Mouse (Mus musculus): Measurements from ENCODE around the gene Dmgdh. TPM values are rescaled to one million over a fixed set of nuclear protein-coding genes. Genes with fewer than 3 reads are reported as not detected.

The Dmgdh gene
- polyA plus RNA-seq (2016; fragmentation: Nextera tagmentation; extraction: Ambion mirVana), result 7.5 and 8.5 TPM in 2 replicates

DNA sequence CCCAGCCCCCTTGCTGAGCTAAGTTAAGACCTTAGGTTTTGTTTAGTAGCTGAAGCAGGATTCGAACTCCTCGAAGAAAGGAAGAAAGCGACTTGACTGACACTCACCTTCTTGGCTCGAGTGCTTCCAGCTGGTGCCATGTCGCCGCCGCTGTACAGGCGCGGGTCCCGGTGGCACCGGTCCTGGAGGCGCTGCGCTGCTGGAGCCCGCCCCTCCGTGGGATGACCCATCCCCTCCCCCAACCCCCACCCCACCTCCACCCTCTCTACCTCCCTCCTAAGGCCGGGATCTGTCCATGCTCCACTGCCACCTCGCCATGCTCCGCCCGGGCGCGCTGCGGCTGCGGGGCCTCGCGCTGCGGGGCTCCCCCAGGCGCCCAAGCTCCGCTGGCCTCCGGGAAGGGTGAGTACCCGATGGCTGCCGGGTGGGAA, at the start of gene Dmgdh, which contains the start of gene Bhmt2:
Gene Dmgdh, plus strand, starts transcription at position 303 of the 431 bp plus-strand sequence.
Gene Bhmt2, minus strand, starts transcription at position 172 of the 431 bp plus-strand sequence.
- no peak within 1 kb of the TSS for H3K9ac ChIP-seq
- H3K36me3 ChIP-seq, result no peaks in the 10 kb centered on the region
- H3K4me1 ChIP-seq, result no peaks in the 10 kb centered on the region
- WGBS (ENCODE audit: insufficient replicate concordance), result 9% methylated on average over 31 of the region's 31 CpGs
- peak within 1 kb of the TSS; percentile 41 for H3K4me2 ChIP-seq
- peak within 1 kb of the TSS; percentile 37 for H3K4me3 ChIP-seq
- H3K9me3 ChIP-seq (replicated peaks), result no peaks in the 10 kb centered on the region
- peaks cover 21% of the 10 kb centered on the region for H3K27me3 ChIP-seq (replicated peaks)
- peak; percentile 69 for ATAC-seq
- H3K27ac ChIP-seq, result no peak within 1 kb of the TSS

- Histone ChIP-seq H3K4me3 (no peak overlapping the region), H3K9ac (no peak overlapping the region), H3K36me3 (no peaks in the 10 kb centered on the region), H3K27ac (no peak overlapping the region), H3K4me2 (no peak overlapping the region), H3K27me3 (replicated peaks) (no peaks in the 10 kb centered on the region), H3K9me3 (replicated peaks) (no peaks in the 10 kb centered on the region), H3K4me1 (no peaks in the 10 kb centered on the region)
- ATAC-seq, result no peak
- WGBS (ENCODE audit: insufficient replicate concordance), result 53% methylated on average over 6 of the region's 6 CpGs
Observed at GRCm38 (mm10) chr13:93628861-93629260, 45.4 kb upstream of the Dmgdh start.

DNA sequence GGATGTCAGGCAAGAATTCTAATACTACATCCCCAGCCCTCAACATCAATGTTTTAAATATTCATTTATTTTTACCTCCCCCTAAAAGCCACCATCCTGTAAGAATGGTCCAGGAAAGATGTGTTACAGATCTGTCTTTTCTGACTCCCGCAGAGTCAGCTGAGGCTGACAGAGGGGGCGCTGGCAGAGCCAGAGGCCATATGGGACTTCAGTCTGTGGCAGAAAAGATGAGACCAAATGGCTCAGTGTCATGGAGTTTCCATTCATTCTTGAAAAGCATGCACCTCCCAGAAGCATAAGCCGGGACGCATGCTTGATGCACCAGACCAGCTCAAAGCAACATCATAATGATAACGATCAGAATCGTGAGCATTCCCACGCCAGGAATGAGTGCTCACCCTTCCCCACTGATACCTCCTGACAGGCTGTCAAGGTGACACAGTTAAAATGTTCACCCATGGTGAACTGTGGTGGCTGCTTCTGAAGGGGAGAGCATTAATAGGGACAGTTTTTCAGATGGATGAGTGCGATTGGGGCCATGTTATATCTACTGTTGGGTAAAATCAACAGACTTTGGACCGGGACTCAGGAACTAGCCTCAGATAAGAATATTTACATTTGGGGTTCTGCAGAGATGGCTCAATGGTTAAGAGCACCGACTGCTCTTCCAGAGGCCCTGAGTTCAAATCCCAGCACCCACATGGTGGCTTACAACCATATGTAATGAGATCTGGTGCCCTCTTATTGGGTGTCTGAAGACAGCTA, 43.1 kb upstream of the Dmgdh start:
- no peak; the same call in 1 of the 2 replicates for ATAC-seq
- Histone ChIP-seq H3K27ac (no peak overlapping the region), H3K4me3 (no peak overlapping the region), H3K4me1 (no peaks in the 10 kb centered on the region), H3K27me3 (replicated peaks) (no peaks in the 10 kb centered on the region), H3K4me2 (no peak overlapping the region), H3K9me3 (replicated peaks) (no peaks in the 10 kb centered on the region), H3K9ac (no peak overlapping the region), H3K36me3 (no peaks in the 10 kb centered on the region)
- WGBS (ENCODE audit: insufficient replicate concordance), result 65% methylated on average over 10 of the region's 10 CpGs

DNA sequence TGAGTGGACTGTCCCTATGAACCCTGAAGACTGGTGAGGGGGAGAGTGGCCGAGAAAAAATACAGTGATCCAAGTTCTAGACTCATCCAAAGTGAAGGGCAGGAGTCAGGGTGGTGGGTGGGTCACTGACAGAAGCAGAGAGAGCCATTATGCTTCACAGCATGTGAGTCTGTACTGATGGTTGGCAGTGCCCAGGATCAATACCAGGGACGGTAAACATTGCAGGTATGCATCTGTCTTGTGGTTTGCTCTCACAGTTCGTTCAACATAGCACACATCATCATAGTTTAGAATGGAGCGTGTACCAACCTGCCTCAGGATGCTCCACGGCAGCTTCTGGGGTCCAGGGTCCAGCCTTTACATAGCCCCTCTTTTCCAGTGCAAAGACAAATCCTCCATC, 41.3 kb upstream of the Dmgdh start:
- no peaks in the 10 kb centered on the region for H3K36me3 ChIP-seq
- no peak overlapping the region for H3K4me2 ChIP-seq
- H3K4me3 ChIP-seq, result no peak overlapping the region
- 60% methylated on average over 5 of the region's 5 CpGs for WGBS (ENCODE audit: insufficient replicate concordance)
- H3K4me1 ChIP-seq, result no peaks in the 10 kb centered on the region
- no peak for ATAC-seq
- no peak overlapping the region for H3K9ac ChIP-seq
- H3K27ac ChIP-seq, result no peak overlapping the region
- H3K27me3 ChIP-seq (replicated peaks), result no peaks in the 10 kb centered on the region
- no peaks in the 10 kb centered on the region for H3K9me3 ChIP-seq (replicated peaks)

GRCm38 (mm10) chr13:93636561-93636960, 37.7 kb upstream of the Dmgdh start:
- WGBS (ENCODE audit: insufficient replicate concordance), result 74% methylated on average over 1 of the region's 1 CpGs
- no peaks in the 10 kb centered on the region for H3K36me3 ChIP-seq
- no peak overlapping the region for H3K27ac ChIP-seq
- H3K4me2 ChIP-seq, result peak overlapping the region; percentile 33
- H3K4me1 ChIP-seq, result no peaks in the 10 kb centered on the region
- no peaks in the 10 kb centered on the region for H3K9me3 ChIP-seq (replicated peaks)
- ATAC-seq, result no peak
- H3K9ac ChIP-seq, result no peak overlapping the region
- H3K27me3 ChIP-seq (replicated peaks), result no peaks in the 10 kb centered on the region
- H3K4me3 ChIP-seq, result 0 out of 2 replicates have a peak overlapping the region, but pooled peaks have one; percentile 1

DNA sequence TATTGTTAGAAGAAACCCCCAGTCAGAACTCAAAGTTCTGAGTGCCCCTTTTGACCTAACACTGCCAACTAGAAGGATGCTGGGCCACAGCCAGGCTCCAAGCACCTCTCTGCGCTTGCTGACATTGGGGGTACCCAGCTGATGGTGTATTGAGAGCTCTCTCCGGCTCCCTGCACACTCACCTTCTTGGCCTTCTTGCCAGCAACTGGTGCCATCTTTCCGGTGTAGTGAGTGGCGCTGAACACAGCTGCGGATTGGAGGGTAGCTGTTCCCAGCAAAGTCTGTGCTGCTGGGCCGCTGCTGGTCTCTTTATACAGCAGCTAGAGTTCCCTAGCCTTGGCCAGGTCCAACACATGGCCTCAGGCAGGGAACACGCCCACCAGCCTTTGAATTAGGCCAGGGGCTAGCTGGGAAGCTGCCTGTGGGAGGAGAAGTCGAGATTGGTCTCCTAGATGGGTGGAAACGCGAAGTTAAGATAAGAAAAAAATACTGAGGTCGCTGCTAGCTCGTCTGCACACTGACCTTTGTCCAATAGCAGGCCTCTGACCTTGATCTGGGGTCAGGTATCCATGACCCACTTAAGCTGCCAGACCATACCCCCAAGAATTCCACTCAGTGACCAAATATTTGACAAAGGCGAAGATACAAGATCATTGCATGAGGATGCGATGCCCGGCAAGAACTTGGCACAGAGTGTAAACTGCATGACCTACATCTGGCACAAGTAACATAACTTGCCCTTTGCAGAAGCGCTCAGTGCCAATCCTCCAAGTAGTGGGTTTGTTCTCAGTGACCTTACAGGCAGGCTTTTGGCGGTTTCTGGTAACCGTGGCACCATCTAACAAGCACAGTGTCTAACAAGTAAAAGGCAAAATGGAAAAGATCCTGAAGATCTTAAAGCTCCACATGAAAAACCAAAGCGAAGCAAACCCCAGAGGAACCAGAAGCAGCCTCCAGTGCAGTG, 36.7 kb upstream of the Dmgdh start, which contains the start of gene Bhmt:
Gene Bhmt, minus strand, starts transcription at position 680 of the 964 bp plus-strand sequence.
- 61% methylated on average over 19 of the region's 19 CpGs for WGBS (ENCODE audit: insufficient replicate concordance)
- Histone ChIP-seq H3K9me3 (replicated peaks) (no peaks in the 10 kb centered on the region), H3K27me3 (replicated peaks) (no peaks in the 10 kb centered on the region), H3K4me3 (no peak within 1 kb of the TSS), H3K4me2 (peak within 1 kb of the TSS; percentile 33), H3K36me3 (no peaks in the 10 kb centered on the region), H3K27ac (peak within 1 kb of the TSS; percentile 10; the same call in 1 of the 2 replicates), H3K4me1 (no peaks in the 10 kb centered on the region), H3K9ac (no peak within 1 kb of the TSS)
- no peak; the same call in 1 of the 2 replicates for ATAC-seq

DNA sequence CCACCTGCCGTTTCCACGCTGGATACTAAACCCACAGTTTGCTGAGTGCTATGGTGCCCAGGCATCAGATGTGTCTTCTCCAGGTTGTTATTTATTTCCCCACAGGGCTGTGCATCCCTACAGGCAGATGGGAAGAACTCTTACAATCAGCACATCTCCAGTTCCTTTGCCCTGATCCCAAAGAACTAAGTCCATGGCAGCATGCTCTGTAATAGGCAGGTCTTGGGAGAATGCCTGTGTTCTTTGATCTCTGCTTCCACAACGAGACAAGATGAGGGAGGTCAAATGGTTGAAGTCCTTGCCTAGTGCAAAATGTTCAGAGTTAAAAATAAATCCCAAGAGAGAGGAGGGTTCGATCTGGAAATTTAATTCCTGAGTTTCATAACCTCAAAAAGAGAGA, 34.6 kb upstream of the Dmgdh start:
- H3K27me3 ChIP-seq (replicated peaks), result no peaks in the 10 kb centered on the region
- H3K4me2 ChIP-seq, result no peak overlapping the region
- H3K9ac ChIP-seq, result no peak overlapping the region
- no peaks in the 10 kb centered on the region for H3K4me1 ChIP-seq
- H3K4me3 ChIP-seq, result no peak overlapping the region
- no peak overlapping the region for H3K27ac ChIP-seq
- no peaks in the 10 kb centered on the region for H3K36me3 ChIP-seq
- WGBS (ENCODE audit: insufficient replicate concordance), result 50% methylated on average over 4 of the region's 4 CpGs
- H3K9me3 ChIP-seq (replicated peaks), result no peaks in the 10 kb centered on the region
- ATAC-seq, result no peak

- peak overlapping the region; percentile 69 for H3K27ac ChIP-seq
Observed at GRCm38 (mm10) chr13:93648387-93649130, 25.7 kb upstream of the Dmgdh start.

DNA sequence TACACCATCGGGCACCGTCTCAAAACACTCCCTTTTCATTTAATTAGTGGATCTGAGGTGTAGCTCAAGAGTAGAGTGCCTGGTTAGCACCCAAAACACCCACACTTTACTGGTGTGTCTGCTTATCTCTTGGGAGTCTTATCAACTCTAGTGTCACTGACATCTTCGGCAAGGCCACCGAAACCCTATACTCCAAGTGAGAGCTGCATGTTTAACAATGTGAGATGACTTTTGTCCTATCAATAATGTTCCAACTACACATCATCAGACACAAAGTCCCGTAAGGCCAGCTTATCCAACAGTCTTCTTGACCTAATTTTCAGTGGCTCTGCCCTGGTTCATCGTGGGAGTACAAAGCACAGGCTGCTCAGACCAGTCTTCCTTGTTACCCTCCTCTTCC, 20.9 kb upstream of the Dmgdh start:
- Histone ChIP-seq H3K4me3 (no peak overlapping the region), H3K9me3 (replicated peaks) (no peaks in the 10 kb centered on the region), H3K27ac (no peak overlapping the region), H3K4me1 (no peaks in the 10 kb centered on the region), H3K36me3 (no peaks in the 10 kb centered on the region), H3K27me3 (replicated peaks) (no peaks in the 10 kb centered on the region), H3K4me2 (no peak overlapping the region), H3K9ac (no peak overlapping the region)
- 67% methylated on average over 6 of the region's 6 CpGs for WGBS (ENCODE audit: insufficient replicate concordance)
- ATAC-seq, result no peak

More at GRCm38 (mm10) chr13:93648387-93649130, 25.7 kb upstream of the Dmgdh start:
- ATAC-seq, result peak; percentile 60
- Histone ChIP-seq H3K9me3 (replicated peaks) (no peaks in the 10 kb centered on the region), H3K9ac (no peak overlapping the region), H3K4me3 (no peak overlapping the region), H3K27me3 (replicated peaks) (no peaks in the 10 kb centered on the region), H3K4me1 (no peaks in the 10 kb centered on the region), H3K36me3 (no peaks in the 10 kb centered on the region), H3K4me2 (no peak overlapping the region)
- 55% methylated on average over 7 of the region's 7 CpGs for WGBS (ENCODE audit: insufficient replicate concordance)

DNA sequence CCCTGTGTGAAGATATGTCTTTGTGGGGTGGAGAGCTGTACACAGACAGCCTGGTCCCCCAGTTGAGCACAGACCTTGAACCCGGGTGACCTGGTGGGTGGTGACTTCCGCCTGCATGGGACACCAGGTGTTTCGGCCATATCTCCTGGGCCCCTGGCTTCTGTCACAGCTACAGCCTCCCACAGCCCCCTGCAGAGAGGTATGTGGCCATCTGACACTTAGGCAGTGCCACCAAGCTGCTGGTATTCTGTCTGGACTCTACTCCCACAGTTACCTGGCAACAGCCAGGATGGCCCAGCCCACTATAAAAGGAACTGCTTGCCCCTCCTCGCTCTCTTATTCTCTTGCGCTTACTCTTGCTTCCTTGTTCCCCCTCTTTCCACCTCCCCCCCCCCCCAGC, 16.3 kb upstream of the Dmgdh start:
- ATAC-seq, result no peak

DNA sequence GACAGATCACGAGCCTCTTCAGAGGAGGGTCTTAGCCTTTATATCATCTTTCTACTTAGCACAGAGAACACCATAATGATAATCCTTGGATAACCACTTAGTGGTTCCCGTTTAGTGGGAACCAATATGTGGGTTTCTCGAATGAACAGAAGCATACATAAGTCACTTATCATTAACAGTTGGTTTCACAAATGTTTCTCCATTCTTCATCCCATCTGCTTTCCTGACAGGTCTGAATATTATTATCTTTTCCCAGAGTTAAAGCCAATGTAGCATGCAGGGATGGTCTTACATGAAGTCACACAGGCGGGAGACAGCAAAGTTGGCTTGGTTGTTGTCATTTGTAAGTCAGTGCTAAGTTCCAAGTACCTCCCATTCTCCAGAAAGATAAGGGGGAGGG, 6.6 kb upstream of the Dmgdh start:
- Histone ChIP-seq H3K36me3 (no peaks in the 10 kb centered on the region), H3K27me3 (replicated peaks) (no peaks in the 10 kb centered on the region; the same call in 1 of the 2 replicates), H3K9me3 (replicated peaks) (no peaks in the 10 kb centered on the region), H3K27ac (no peak overlapping the region), H3K4me2 (no peak overlapping the region), H3K4me3 (no peak overlapping the region), H3K9ac (no peak overlapping the region), H3K4me1 (no peaks in the 10 kb centered on the region)
- no peak for ATAC-seq
- WGBS (ENCODE audit: insufficient replicate concordance), result 58% methylated on average over 4 of the region's 4 CpGs

More for the DNA sequence above, 16.3 kb upstream of the Dmgdh start:
- H3K36me3 ChIP-seq, result no peaks in the 10 kb centered on the region
- no peaks in the 10 kb centered on the region for H3K4me1 ChIP-seq
- no peak overlapping the region for H3K27ac ChIP-seq
- WGBS (ENCODE audit: insufficient replicate concordance), result 79% methylated on average over 5 of the region's 5 CpGs
- H3K4me3 ChIP-seq, result no peak overlapping the region
- H3K9me3 ChIP-seq (replicated peaks), result no peaks in the 10 kb centered on the region
- H3K27me3 ChIP-seq (replicated peaks), result no peaks in the 10 kb centered on the region
- no peak overlapping the region for H3K9ac ChIP-seq
- no peak overlapping the region for H3K4me2 ChIP-seq
